Mouse (Mus musculus) large intestine, adult 2 months (tissue): ENCODE data around the gene Gm340. TPM values are rescaled to one million over a fixed set of nuclear protein-coding genes. Genes with fewer than 3 reads are reported as not detected.
A peak's percentile ranks its signal among the peaks of the same experiment; 100 is the strongest.

Experiments used
- DNase-seq: peaks from one replicate; pipeline ENCODE4 v3.0.0-alpha.2; 2012; ENCODE audit warnings: low read depth, low spot score
- WGBS: fragments of 180-500 bp; shearing (Covaris S2); methylation state at CpG from one replicate; pipeline ENCODE4 v1.1.7; 2018; 5-methylcytosine and 5-hydroxymethylcytosine counted together
- polyA plus RNA-seq: library from polyadenylated mRNA; depleted of rRNA; stranded (reverse); fragments of >200 nt; gene quantifications from 2 replicates; pipeline ENCODE4 v1.2.3, GENCODE M21; 2012; rRNA removed

Gene Gm340
- polyA plus RNA-seq, result 1.0 and 1.9 TPM in 2 replicates

GRCm38 (mm10) chr19:41581706-41582420 lies at the start of gene Gm340:
TSS of gene Gm340 (plus strand) at chr19:41582370.
- DNase-seq, result no peak
- 71% methylated on average over 23 of the region's 23 CpGs for WGBS

- WGBS, result 81% methylated on average over 3 of the region's 3 CpGs
- DNase-seq, result no peak
Observed at GRCm38 (mm10) chr19:41534021-41534420, 48.1 kb upstream of the Gm340 start.

GRCm38 (mm10) chr19:41556981-41557380 lies 25.2 kb upstream of the Gm340 start:
- 86% methylated on average over 4 of the region's 4 CpGs for WGBS
- DNase-seq, result no peak

- WGBS, result 67% methylated on average over 4 of the region's 4 CpGs
- DNase-seq, result no peak
Observed at GRCm38 (mm10) chr19:41557491-41557890, 24.7 kb upstream of the Gm340 start.

- no peak for DNase-seq
- WGBS, result 90% methylated on average over 9 of the region's 9 CpGs
Observed at GRCm38 (mm10) chr19:41558891-41559486, 23.2 kb upstream of the Gm340 start.

- DNase-seq, result no peak
- 93% methylated on average over 3 of the region's 3 CpGs for WGBS
Observed at GRCm38 (mm10) chr19:41560856-41561255, 21.3 kb upstream of the Gm340 start.

- DNase-seq, result no peak
- 39% methylated on average over 2 of the region's 2 CpGs for WGBS
Observed at GRCm38 (mm10) chr19:41568791-41569190, 13.4 kb upstream of the Gm340 start.

GRCm38 (mm10) chr19:41573700-41574099 lies 8.5 kb upstream of the Gm340 start:
- DNase-seq, result no peak

GRCm38 (mm10) chr19:41577576-41577975 lies 4.6 kb upstream of the Gm340 start:
- DNase-seq, result peak; percentile 68

More at GRCm38 (mm10) chr19:41573700-41574099, 8.5 kb upstream of the Gm340 start:
- 56% methylated on average over 2 of the region's 2 CpGs for WGBS

GRCm38 (mm10) chr19:41579311-41579920 lies 2.8 kb upstream of the Gm340 start:
- no peak for DNase-seq
- 41% methylated on average over 4 of the region's 4 CpGs for WGBS

- no peak for DNase-seq
- WGBS, result 98% methylated on average over 5 of the region's 5 CpGs
Observed at GRCm38 (mm10) chr19:41582918-41583514, 846 bp downstream of the Gm340 start.

GRCm38 (mm10) chr19:41586752-41587151 lies 4.6 kb downstream of the Gm340 start:
- DNase-seq, result no peak
- WGBS, result 91% methylated on average over 10 of the region's 10 CpGs

- WGBS, result 94% methylated on average over 20 of the region's 20 CpGs
- no peak for DNase-seq
Observed at GRCm38 (mm10) chr19:41587431-41588222, 5.5 kb downstream of the Gm340 start.

GRCm38 (mm10) chr19:41589026-41589425 lies 6.9 kb downstream of the Gm340 start:
- 89% methylated on average over 7 of the region's 7 CpGs for WGBS
- no peak for DNase-seq

GRCm38 (mm10) chr19:41589681-41590080 lies 7.5 kb downstream of the Gm340 start:
- no peak for DNase-seq
- 54% methylated on average over 8 of the region's 8 CpGs for WGBS

GRCm38 (mm10) chr19:41591808-41592207 lies 9.6 kb downstream of the Gm340 start:
- no peak for DNase-seq
- WGBS, result 90% methylated on average over 12 of the region's 12 CpGs

GRCm38 (mm10) chr19:41597170-41597894 lies 15.2 kb downstream of the Gm340 start:
- no peak for DNase-seq
- 60% methylated on average over 6 of the region's 6 CpGs for WGBS

GRCm38 (mm10) chr19:41600647-41601046 lies 18.5 kb downstream of the Gm340 start:
- DNase-seq, result no peak
- WGBS, result 51% methylated on average over 11 of the region's 11 CpGs
